Mouse (Mus musculus): ENCODE measurements around the gene Ppp4r2.

DNA sequence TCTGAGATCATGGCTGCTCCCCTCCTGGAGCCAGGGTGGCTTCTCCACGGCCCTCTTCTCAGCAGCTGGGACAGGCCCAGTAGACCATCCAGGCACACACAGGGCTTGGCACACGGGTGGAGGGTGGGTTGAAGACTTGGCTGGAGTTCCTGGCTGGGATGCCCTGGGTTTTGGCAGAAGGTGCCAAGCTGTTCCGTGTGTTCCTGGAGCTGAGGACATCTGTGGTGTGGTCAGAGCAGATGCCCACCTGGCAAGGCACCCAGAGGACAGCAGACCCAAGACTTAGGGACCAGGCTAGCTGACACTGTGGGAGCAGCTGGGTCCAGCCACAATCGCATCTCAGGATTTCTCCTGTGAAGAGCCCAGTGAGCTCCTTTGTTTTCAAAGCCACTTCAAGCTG is 59.1 kb downstream of the Ppp4r2 start:
- TF ChIP-seq EP300 (IDR thresholded peaks at IDR 0.05; ENCODE audit: low read depth) = no peak
- no peak for TF ChIP-seq CTCF (IDR thresholded peaks at IDR 0.05; ENCODE audit: low read depth)

All from heart, postnatal 0 days (tissue).